Mouse (Mus musculus): ENCODE measurements at regions not wholly inside any gene's neighbourhood (a gene's known extent, or its start where the extent isn't known, plus 50 kb on each side); places are given as distances from the start of the nearest gene placed in this dataset.

DNA sequence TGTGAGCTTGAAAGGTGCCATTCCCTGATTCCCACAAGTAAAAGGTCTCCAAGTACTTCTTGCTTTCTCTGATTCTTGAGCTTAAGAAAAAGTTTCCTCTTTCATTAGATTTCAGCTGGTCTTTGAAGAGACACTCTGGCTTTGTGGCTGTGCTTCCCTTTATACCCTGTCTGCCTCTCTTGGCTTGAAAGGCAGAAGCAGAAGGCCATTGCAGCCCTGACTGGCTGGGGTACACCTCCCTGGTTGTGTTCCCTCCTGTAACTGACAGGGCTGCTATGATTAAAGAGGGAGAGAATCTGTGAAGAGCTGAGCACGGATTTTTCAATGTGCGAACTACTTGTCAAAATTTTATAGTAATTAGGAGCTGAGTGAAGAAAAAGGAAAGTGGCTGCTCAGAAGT is 125.3 kb downstream of the Cd55b start:
- H3K27ac ChIP-seq (ENCODE audit: low read depth), result no peak overlapping the region
- no peak overlapping the region for H3K4me2 ChIP-seq (ENCODE audit: low read depth, low read length)
- 72% methylated on average over 2 of the region's 2 CpGs for WGBS (ENCODE audit: insufficient replicate concordance)
- no peak overlapping the region for H3K9ac ChIP-seq (replicated peaks)
- no peaks in the 10 kb centered on the region for H3K36me3 ChIP-seq (replicated peaks; ENCODE audit: insufficient read depth, low read length)
- TF ChIP-seq CTCF (IDR thresholded peaks at IDR 0.05; ENCODE audit: low read depth) (no peak), EP300 (IDR thresholded peaks at IDR 0.05; ENCODE audit: low read depth) (no peak)
- no peaks in the 10 kb centered on the region for H3K27me3 ChIP-seq (ENCODE audit: insufficient read depth, low read length)
- H3K9me3 ChIP-seq (ENCODE audit: low read length), result no peaks in the 10 kb centered on the region
- no peak for ATAC-seq
- no peak for DNase-seq
- no peak overlapping the region for H3K4me3 ChIP-seq (ENCODE audit: low read depth, low read length)
- H3K4me1 ChIP-seq (ENCODE audit: insufficient read depth), result peaks cover 5% of the 10 kb centered on the region; the same call in 1 of the 2 replicates

DNA sequence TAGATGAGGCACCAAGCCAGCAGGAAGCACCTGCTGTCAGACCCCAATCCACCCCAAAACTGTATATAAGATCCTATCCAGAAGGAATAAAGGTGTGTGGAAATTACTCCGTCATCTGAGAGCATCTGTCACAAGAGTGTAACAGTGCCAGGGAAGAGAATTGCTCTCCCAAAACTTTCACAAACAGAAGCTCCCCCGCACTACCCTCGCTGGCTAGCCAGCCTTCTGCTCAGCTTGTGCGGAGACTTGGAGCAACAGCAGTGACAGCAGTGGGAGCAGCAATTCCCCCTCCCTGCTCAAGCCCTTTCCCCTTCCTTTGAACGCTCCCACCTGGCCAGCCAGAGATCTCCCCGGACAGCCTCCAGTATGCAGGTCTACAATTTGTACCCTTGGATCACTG is 136.9 kb downstream of the Cd55b start:
- TF ChIP-seq EP300 (IDR thresholded peaks at IDR 0.05; ENCODE audit: low read depth) (no peak), CTCF (IDR thresholded peaks at IDR 0.05; ENCODE audit: low read depth) (no peak)
- 75% methylated on average over 6 of the region's 6 CpGs for WGBS (ENCODE audit: insufficient replicate concordance)
- ATAC-seq (no peak), DNase-seq (no peak)
- no peaks in the 10 kb centered on the region for H3K36me3 ChIP-seq (replicated peaks; ENCODE audit: insufficient read depth, low read length)
- no peak overlapping the region for H3K9ac ChIP-seq (replicated peaks)
- no peaks in the 10 kb centered on the region; the same call in 1 of the 2 replicates for H3K4me1 ChIP-seq (ENCODE audit: insufficient read depth)
- no peaks in the 10 kb centered on the region for H3K27me3 ChIP-seq (ENCODE audit: insufficient read depth, low read length)
- H3K9me3 ChIP-seq (ENCODE audit: low read length), result no peaks in the 10 kb centered on the region
- no peak overlapping the region for H3K27ac ChIP-seq (ENCODE audit: low read depth)
- H3K4me3 ChIP-seq (ENCODE audit: low read depth, low read length), result no peak overlapping the region
- no peak overlapping the region for H3K4me2 ChIP-seq (ENCODE audit: low read depth, low read length)

DNA sequence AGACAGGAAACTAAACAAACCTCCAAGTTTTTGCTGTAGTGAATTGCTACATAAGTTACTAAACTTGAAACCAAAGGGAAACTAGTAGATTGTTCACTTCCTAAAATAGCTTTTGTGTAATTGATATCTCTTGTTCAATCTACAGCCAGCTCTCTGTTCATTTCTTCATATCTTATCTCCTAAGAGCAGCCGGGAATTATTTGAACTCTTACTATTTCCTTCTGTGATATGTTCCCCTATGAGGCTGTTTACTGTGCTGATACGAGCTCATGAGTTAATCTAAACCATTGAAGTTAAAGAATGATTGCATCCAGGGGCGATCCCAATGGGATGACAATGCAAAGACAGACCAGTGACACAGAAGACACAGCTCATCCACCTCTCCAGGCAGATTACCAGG is 140.7 kb downstream of the Cd55b start:
- DNase-seq, result no peak
- H3K9ac ChIP-seq (replicated peaks), result no peak overlapping the region
- no peak for ATAC-seq
- H3K9me3 ChIP-seq (ENCODE audit: low read length), result no peaks in the 10 kb centered on the region; the same call in 1 of the 2 replicates
- H3K36me3 ChIP-seq (replicated peaks; ENCODE audit: insufficient read depth, low read length), result no peaks in the 10 kb centered on the region
- no peaks in the 10 kb centered on the region for H3K27me3 ChIP-seq (ENCODE audit: insufficient read depth, low read length)
- no peak overlapping the region for H3K4me3 ChIP-seq (ENCODE audit: low read depth, low read length)
- no peak overlapping the region for H3K4me2 ChIP-seq (ENCODE audit: low read depth, low read length)
- no peak for TF ChIP-seq CTCF (IDR thresholded peaks at IDR 0.05; ENCODE audit: low read depth)
- TF ChIP-seq EP300 (IDR thresholded peaks at IDR 0.05; ENCODE audit: low read depth), result peak; percentile 82
- 27% methylated on average over 3 of the region's 3 CpGs for WGBS (ENCODE audit: insufficient replicate concordance)
- H3K27ac ChIP-seq (ENCODE audit: low read depth), result no peak overlapping the region
- H3K4me1 ChIP-seq (ENCODE audit: insufficient read depth), result no peaks in the 10 kb centered on the region; the same call in 1 of the 2 replicates

DNA sequence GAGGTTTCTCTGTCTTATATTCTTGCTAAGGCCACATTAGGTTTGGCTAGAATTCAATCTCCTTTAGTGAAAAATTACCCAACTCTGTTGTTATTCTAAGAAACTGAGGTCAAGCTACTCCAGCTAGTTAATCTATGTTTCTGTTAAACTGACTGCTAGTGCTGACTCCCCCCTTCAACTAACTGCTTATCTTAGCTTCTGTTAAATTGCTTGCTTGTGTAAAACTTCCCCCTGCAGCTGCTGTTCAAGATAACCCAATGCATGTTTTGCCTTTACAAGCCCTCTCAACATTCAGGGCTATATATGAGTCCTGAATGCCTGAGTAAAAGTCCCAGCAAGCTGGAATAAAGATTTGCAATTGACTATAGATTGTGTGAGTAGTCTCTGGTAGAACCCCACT is 143.6 kb downstream of the Cd55b start:
- H3K27ac ChIP-seq (ENCODE audit: low read depth), result no peak overlapping the region
- ATAC-seq (no peak), DNase-seq (no peak)
- H3K4me3 ChIP-seq (ENCODE audit: low read depth, low read length), result no peak overlapping the region
- H3K9me3 ChIP-seq (ENCODE audit: low read length), result no peaks in the 10 kb centered on the region; the same call in 1 of the 2 replicates
- no peak overlapping the region for H3K4me2 ChIP-seq (ENCODE audit: low read depth, low read length)
- TF ChIP-seq CTCF (IDR thresholded peaks at IDR 0.05; ENCODE audit: low read depth) (no peak), EP300 (IDR thresholded peaks at IDR 0.05; ENCODE audit: low read depth) (no peak)
- no peaks in the 10 kb centered on the region for H3K36me3 ChIP-seq (replicated peaks; ENCODE audit: insufficient read depth, low read length)
- H3K4me1 ChIP-seq (ENCODE audit: insufficient read depth), result no peaks in the 10 kb centered on the region; the same call in 1 of the 2 replicates
- no peak overlapping the region for H3K9ac ChIP-seq (replicated peaks)
- H3K27me3 ChIP-seq (ENCODE audit: insufficient read depth, low read length), result no peaks in the 10 kb centered on the region

DNA sequence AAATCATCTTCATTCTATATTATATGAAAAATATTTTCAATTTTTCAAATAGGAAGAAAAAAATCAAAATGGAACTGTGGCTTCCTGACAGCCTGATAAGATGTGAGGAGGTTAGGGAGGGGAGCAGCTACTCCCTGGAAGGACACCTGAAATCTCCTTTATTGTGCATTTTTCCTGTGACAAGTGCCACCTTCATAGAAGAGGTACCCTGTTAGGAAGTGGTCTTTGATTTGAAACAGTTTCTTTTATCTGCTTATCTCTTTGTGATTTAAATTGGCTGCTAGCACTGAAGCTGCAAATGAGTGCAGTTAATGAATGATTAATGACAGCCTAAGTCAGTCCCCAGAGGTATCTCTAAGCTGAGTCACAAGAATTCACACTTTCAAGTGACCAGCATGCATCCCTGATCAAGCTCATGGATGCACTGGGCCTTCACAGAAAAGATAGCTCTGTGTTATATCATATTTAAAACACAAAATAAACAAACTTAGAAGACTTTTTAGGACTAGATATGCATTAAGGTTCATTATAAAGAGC is 144.7 kb downstream of the Cd55b start:
- H3K36me3 ChIP-seq (replicated peaks; ENCODE audit: insufficient read depth, low read length), result no peaks in the 10 kb centered on the region
- H3K4me3 ChIP-seq (ENCODE audit: low read depth, low read length), result no peak overlapping the region
- no peak overlapping the region for H3K27ac ChIP-seq (ENCODE audit: low read depth)
- no peak overlapping the region for H3K9ac ChIP-seq (replicated peaks)
- TF ChIP-seq EP300 (IDR thresholded peaks at IDR 0.05; ENCODE audit: low read depth), result no peak
- no peak for TF ChIP-seq CTCF (IDR thresholded peaks at IDR 0.05; ENCODE audit: low read depth)
- no peaks in the 10 kb centered on the region for H3K27me3 ChIP-seq (ENCODE audit: insufficient read depth, low read length)
- no peak for ATAC-seq
- H3K4me1 ChIP-seq (ENCODE audit: insufficient read depth), result no peaks in the 10 kb centered on the region; the same call in 1 of the 2 replicates
- no peak for DNase-seq
- no peak overlapping the region for H3K4me2 ChIP-seq (ENCODE audit: low read depth, low read length)
- no peaks in the 10 kb centered on the region; the same call in 1 of the 2 replicates for H3K9me3 ChIP-seq (ENCODE audit: low read length)

DNA sequence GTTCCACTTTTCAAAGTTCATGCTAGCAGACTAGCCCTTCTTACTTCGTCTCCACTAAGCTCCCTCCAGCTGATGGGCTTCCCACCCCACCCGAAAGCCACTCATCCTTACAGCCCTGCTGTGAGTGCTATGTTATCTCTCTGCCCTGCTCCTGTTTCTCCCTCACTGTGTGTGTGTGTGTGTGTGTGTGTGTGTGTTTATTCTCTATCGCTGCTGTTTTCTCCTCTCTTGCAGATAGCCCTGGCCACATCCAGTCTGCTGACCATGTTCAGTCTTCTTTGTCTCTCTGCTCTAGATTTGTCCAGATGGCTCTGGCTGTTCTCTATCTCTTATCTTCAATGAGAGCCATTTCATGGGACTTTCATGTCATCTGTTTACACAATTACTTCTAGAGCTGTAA is 145.9 kb downstream of the Cd55b start:
- Histone ChIP-seq H3K9me3 (ENCODE audit: low read length) (no peaks in the 10 kb centered on the region; the same call in 1 of the 2 replicates), H3K4me1 (ENCODE audit: insufficient read depth) (no peaks in the 10 kb centered on the region), H3K4me3 (ENCODE audit: low read depth, low read length) (no peak overlapping the region), H3K36me3 (replicated peaks; ENCODE audit: insufficient read depth, low read length) (no peaks in the 10 kb centered on the region), H3K9ac (replicated peaks) (no peak overlapping the region), H3K27ac (ENCODE audit: low read depth) (no peak overlapping the region), H3K4me2 (ENCODE audit: low read depth, low read length) (no peak overlapping the region), H3K27me3 (ENCODE audit: insufficient read depth, low read length) (no peaks in the 10 kb centered on the region)
- peak; percentile 33; the same call in 1 of the 2 replicates for ATAC-seq
- TF ChIP-seq CTCF (IDR thresholded peaks at IDR 0.05; ENCODE audit: low read depth), result no peak
- TF ChIP-seq EP300 (IDR thresholded peaks at IDR 0.05; ENCODE audit: low read depth), result no peak
- WGBS (ENCODE audit: insufficient replicate concordance), result 29% methylated on average over 3 of the region's 3 CpGs
- DNase-seq, result no peak

DNA sequence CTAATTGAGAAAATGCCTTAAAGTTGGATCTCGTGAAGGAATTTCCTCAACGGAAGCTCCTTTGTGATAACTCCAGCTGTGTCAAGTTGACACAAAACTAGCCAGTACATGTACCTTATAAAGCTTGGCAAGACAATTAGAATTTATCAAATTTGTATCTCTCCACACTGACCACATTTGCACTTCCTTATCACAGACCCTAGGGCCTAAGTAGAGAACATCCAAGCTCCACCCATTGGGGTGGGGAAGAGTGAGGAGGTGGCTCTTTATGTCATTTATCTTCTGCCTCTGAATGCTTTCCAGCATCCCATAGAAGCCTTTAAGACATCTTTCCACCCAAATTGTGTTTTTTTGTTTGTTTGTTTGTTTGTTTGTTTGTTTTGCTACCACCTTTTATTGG is 146.8 kb downstream of the Cd55b start:
- 73% methylated on average over 2 of the region's 2 CpGs for WGBS (ENCODE audit: insufficient replicate concordance)
- H3K36me3 ChIP-seq (replicated peaks; ENCODE audit: insufficient read depth, low read length), result no peaks in the 10 kb centered on the region
- no peak for ATAC-seq
- H3K4me3 ChIP-seq (ENCODE audit: low read depth, low read length), result no peak overlapping the region
- TF ChIP-seq CTCF (IDR thresholded peaks at IDR 0.05; ENCODE audit: low read depth) (no peak), EP300 (IDR thresholded peaks at IDR 0.05; ENCODE audit: low read depth) (no peak)
- H3K9me3 ChIP-seq (ENCODE audit: low read length), result no peaks in the 10 kb centered on the region; the same call in 1 of the 2 replicates
- no peaks in the 10 kb centered on the region for H3K4me1 ChIP-seq (ENCODE audit: insufficient read depth)
- H3K9ac ChIP-seq (replicated peaks), result no peak overlapping the region
- H3K27ac ChIP-seq (ENCODE audit: low read depth), result no peak overlapping the region
- no peak overlapping the region for H3K4me2 ChIP-seq (ENCODE audit: low read depth, low read length)
- no peaks in the 10 kb centered on the region for H3K27me3 ChIP-seq (ENCODE audit: insufficient read depth, low read length)
- DNase-seq, result no peak

Data from liver, postnatal 0 days (tissue).